Mouse (Mus musculus) C2C12 (cell line): ENCODE data around the gene Btaf1.

ENCODE experiments used
- CEBPB ChIP-seq: IDR thresholded peaks from one replicate; pipeline ENCODE4 v1.6.1; 2011; ENCODE audit warnings: low read depth, mild to moderate bottlenecking, control low read depth, moderate library complexity
- CTCF ChIP-seq: IDR thresholded peaks from one replicate; pipeline ENCODE4 v1.5.1; 2011; ENCODE audit not compliant: control insufficient read depth, insufficient read depth, insufficient read length
- FOSL1 ChIP-seq: IDR thresholded peaks from one replicate; pipeline ENCODE4 v1.8.0; 2011; ENCODE audit warnings: mild to moderate bottlenecking, low read length; ENCODE audit not compliant: poor library complexity, insufficient read depth, severe bottlenecking
- MAX ChIP-seq: IDR thresholded peaks from one replicate; pipeline ENCODE4 v1.6.1; 2011; ENCODE audit warnings: mild to moderate bottlenecking, control low read depth
- MYOD1 ChIP-seq: IDR thresholded peaks from one replicate; pipeline ENCODE4 v1.6.1; 2011; ENCODE audit warnings: low read depth; ENCODE audit not compliant: control insufficient read depth, insufficient read length
- MYOG ChIP-seq: IDR thresholded peaks from one replicate; pipeline ENCODE4 v1.6.1; 2011; ENCODE audit not compliant: control insufficient read depth, insufficient read length; ENCODE audit errors: extremely low read depth
- USF1 ChIP-seq: IDR thresholded peaks from one replicate; pipeline ENCODE4 v1.6.1; 2011; ENCODE audit warnings: low read depth, mild to moderate bottlenecking, control low read depth, moderate library complexity

- TF ChIP-seq CTCF, result no peak
- TF ChIP-seq MYOD1, result no peak
- no peak for TF ChIP-seq CEBPB
- TF ChIP-seq MAX, result no peak
- no peak for TF ChIP-seq USF1
- TF ChIP-seq MYOG, result no peak
- TF ChIP-seq FOSL1, result no peak
Measured at GRCm38 (mm10) chr19:36878743-36879495, 47.0 kb upstream of the Btaf1 start.
